7 mouse cellular contexts compared by ENCODE assay signal in genomic region chr2:18821451-18822379, GRCm38 (mm10).
DNase-seq lines count a peak whose midpoint lies in the region; ATAC-seq and TF ChIP-seq lines count a peak whose summit lies in the region.

No protein-coding gene starts in this region.

- 34% methylated on average over 18 of the region's 18 CpGs for WGBS in embryonic facial prominence, embryonic 14.5 days
- 52% methylated on average over 18 of the region's 18 CpGs for WGBS in heart, embryonic 13.5 days
- WGBS in kidney, embryonic 16.5 days = 33% methylated on average over 18 of the region's 18 CpGs
- 18% methylated on average over 18 of the region's 18 CpGs for WGBS in small intestine, adult 2 months

- H3K4me2 ChIP-seq in embryonic facial prominence, embryonic 14.5 days (ENCODE audit: low read depth, low read length) = peak overlapping the region; percentile 48
- peak overlapping the region; percentile 59 for H3K4me2 ChIP-seq in heart, embryonic 13.5 days
- peak overlapping the region; percentile 54 for H3K4me2 ChIP-seq in kidney, embryonic 16.5 days (replicated peaks; ENCODE audit: low read depth, low read length)

- TF ChIP-seq CTCF in small intestine, adult 2 months (IDR thresholded peaks at IDR 0.05; ENCODE audit: extremely low read depth, insufficient read length, insufficient replicate concordance, low read depth, low read length) = no peak

- no peaks in the 10 kb centered on the region for H3K9me3 ChIP-seq in embryonic facial prominence, embryonic 14.5 days (ENCODE audit: control insufficient read depth, low read length)
- H3K9me3 ChIP-seq in heart, embryonic 13.5 days = no peaks in the 10 kb centered on the region
- no peaks in the 10 kb centered on the region for H3K9me3 ChIP-seq in kidney, embryonic 16.5 days (ENCODE audit: low read length)

- DNase-seq in adrenal gland, adult 18-20 months (ENCODE audit: low spot score in 2 of 2) = peak; percentile 39 to 51
- DNase-seq in embryonic facial prominence, embryonic 14.5 days (ENCODE audit: low spot score) = peak; percentile 69
- DNase-seq in lung, postnatal 36 days = peak; percentile 88
- DNase-seq in left cerebral cortex, postnatal 36 days (ENCODE audit: low spot score in 2 of 2) = no peak

- no peaks in the 10 kb centered on the region for H3K36me3 ChIP-seq in embryonic facial prominence, embryonic 14.5 days (ENCODE audit: control insufficient read depth, insufficient read depth, low read length)
- no peaks in the 10 kb centered on the region for H3K36me3 ChIP-seq in heart, embryonic 13.5 days
- H3K36me3 ChIP-seq in kidney, embryonic 16.5 days (ENCODE audit: insufficient read depth, low read length) = no peaks in the 10 kb centered on the region
- no peaks in the 10 kb centered on the region for H3K36me3 ChIP-seq in small intestine, adult 2 months (ENCODE audit: control insufficient read depth, insufficient read depth, low read length)

- peaks cover 20% of the 10 kb centered on the region for H3K4me1 ChIP-seq in embryonic facial prominence, embryonic 14.5 days (ENCODE audit: control insufficient read depth, insufficient read depth, low read length)
- peaks cover 26% of the 10 kb centered on the region for H3K4me1 ChIP-seq in heart, embryonic 13.5 days
- H3K4me1 ChIP-seq in kidney, embryonic 16.5 days (ENCODE audit: insufficient read depth, low read length) = peaks cover 17% of the 10 kb centered on the region
- H3K4me1 ChIP-seq in small intestine, adult 2 months (ENCODE audit: control insufficient read depth, insufficient read depth, insufficient read length, low read length) = peaks cover 9% of the 10 kb centered on the region; the same call in 1 of the 2 replicates

- H3K27me3 ChIP-seq in embryonic facial prominence, embryonic 14.5 days (replicated peaks; ENCODE audit: control insufficient read depth, insufficient read depth, low read length) = no peaks in the 10 kb centered on the region
- no peaks in the 10 kb centered on the region for H3K27me3 ChIP-seq in heart, embryonic 13.5 days (replicated peaks)
- no peaks in the 10 kb centered on the region for H3K27me3 ChIP-seq in kidney, embryonic 16.5 days (ENCODE audit: insufficient read depth, low read length)
- no peaks in the 10 kb centered on the region for H3K27me3 ChIP-seq in small intestine, adult 2 months (ENCODE audit: control insufficient read depth, insufficient read depth, low read length)

- intact Hi-C loops in left cerebral cortex, postnatal 36 days (cut with DNase I) = no loop called here

- peak; percentile 72 for ATAC-seq in embryonic facial prominence, embryonic 14.5 days (ENCODE audit: low read depth)
- ATAC-seq in heart, embryonic 13.5 days (ENCODE audit: extremely low read depth, insufficient number of reproducible peaks, low FRiP score, low TSS enrichment) = no peak
- ATAC-seq in kidney, embryonic 16.5 days (ENCODE audit: low FRiP score, low TSS enrichment) = peak; percentile 84

- peak overlapping the region; percentile 20 for H3K4me3 ChIP-seq in embryonic facial prominence, embryonic 14.5 days (ENCODE audit: low read depth, low read length)
- H3K4me3 ChIP-seq in heart, embryonic 13.5 days = peak overlapping the region; percentile 35
- H3K4me3 ChIP-seq in kidney, embryonic 16.5 days (ENCODE audit: low read length) = peak overlapping the region; percentile 35
- peak overlapping the region; percentile 66 for H3K4me3 ChIP-seq in small intestine, adult 2 months (ENCODE audit: low read depth, low read length)

- H3K27ac ChIP-seq in embryonic facial prominence, embryonic 14.5 days (replicated peaks; ENCODE audit: low read depth, low read length) = no peak overlapping the region; the same call in 1 of the 2 replicates
- H3K27ac ChIP-seq in heart, embryonic 13.5 days (replicated peaks) = peak overlapping the region; percentile 36
- H3K27ac ChIP-seq in kidney, embryonic 16.5 days (ENCODE audit: low read length) = peak overlapping the region; percentile 65
- peak overlapping the region; percentile 56 for H3K27ac ChIP-seq in small intestine, adult 2 months (ENCODE audit: insufficient read depth, low read depth, low read length)

- peak overlapping the region; percentile 30; the same call in 1 of the 2 replicates for H3K9ac ChIP-seq in embryonic facial prominence, embryonic 14.5 days (ENCODE audit: low read depth, low read length)
- peak overlapping the region; percentile 11; the same call in 1 of the 2 replicates for H3K9ac ChIP-seq in heart, embryonic 13.5 days
- peak overlapping the region; percentile 24; the same call in 1 of the 2 replicates for H3K9ac ChIP-seq in kidney, embryonic 16.5 days (replicated peaks; ENCODE audit: low read length)

- peak; percentile 47; the same call in 1 of the 2 replicates for TF ChIP-seq POLR2A in small intestine, adult 2 months (IDR thresholded peaks at IDR 0.05; ENCODE audit: low read depth, low read length)

Comparison
In these comparisons a context has a peak if more than half of its experiments do, and no peak if none do; other contexts are left out.
1. DNase-seq: peak in adrenal gland, adult 18-20 months (2 of 2), embryonic facial prominence, embryonic 14.5 days (single experiment) and lung, postnatal 36 days (single experiment); none in left cerebral cortex, postnatal 36 days (0 of 2).
2. Peak in every context shown above with its lines, with median percentiles within 50 percentile points of each other: H3K4me2 ChIP-seq, H3K4me3 ChIP-seq and H3K9ac ChIP-seq.